Mouse (Mus musculus) layer of hippocampus, adult 11-12 months (tissue): ENCODE data around the gene Adam22.

ENCODE experiments used
- DNase-seq: peaks from one replicate; pipeline ENCODE4 v3.0.0; 2022; ENCODE audit warnings: low spot score

Gene Adam22

DNA sequence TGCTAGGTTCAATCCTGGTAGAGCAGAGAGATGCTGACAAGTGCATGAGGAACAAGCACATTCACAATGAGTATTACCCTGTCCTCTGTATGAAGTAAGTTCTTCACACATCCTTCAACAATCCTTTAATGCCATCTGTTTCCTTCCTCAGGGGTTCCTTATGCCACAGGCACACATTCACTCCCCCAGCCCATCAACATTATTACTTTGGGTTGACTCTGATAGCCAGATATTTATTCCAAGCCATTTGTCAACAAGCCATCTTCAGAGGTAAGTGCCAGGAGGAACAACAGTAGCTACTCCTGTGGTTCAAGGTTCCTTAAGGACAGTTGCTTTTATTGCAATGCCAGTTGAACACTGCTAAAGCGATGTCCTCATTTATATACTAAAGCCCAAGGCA, 216.3 kb downstream of the Adam22 start:
- DNase-seq: no peak

DNA sequence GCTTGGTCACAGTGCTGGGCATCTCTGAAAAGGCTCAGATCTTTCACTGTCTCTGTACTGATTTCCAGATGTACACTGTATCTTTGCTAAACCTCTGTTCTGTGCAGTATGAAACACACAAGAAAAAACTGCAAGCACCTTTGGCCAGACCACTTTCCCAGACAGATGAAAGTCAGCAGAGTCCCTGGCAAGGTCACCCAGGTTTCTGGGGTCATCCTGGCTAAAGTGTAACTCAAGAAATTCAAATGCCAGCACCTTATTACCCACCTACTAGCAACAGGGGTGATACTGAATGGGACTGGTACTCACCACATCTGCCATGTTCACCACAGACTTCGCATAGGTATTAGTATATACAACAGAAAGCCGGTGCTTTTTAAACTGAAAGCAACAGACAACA, 221.8 kb downstream of the Adam22 start:
- no peak for DNase-seq

GRCm38 (mm10) chr5:8145473-8145872, 222.5 kb downstream of the Adam22 start:
- peak; percentile 22 for DNase-seq

DNA sequence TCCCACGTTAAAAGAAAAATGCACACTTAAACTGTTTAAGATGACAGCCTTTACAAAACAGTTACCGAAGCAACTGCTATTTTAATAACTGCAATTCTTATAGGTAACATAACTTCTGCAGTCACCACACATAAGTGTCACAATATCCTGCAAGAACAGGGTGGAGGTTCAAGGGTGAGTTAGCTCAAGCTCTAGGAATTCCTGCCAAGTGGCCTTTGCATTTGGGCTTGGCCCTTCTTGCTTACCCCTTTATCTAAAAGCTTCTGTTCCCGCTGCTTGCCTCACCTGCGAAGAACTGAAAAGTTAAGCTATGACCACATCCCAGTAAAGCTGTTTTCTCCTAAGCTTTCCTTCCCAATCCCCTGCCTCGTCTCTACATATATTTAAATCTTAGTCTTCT, 235.4 kb downstream of the Adam22 start:
- DNase-seq: no peak

DNA sequence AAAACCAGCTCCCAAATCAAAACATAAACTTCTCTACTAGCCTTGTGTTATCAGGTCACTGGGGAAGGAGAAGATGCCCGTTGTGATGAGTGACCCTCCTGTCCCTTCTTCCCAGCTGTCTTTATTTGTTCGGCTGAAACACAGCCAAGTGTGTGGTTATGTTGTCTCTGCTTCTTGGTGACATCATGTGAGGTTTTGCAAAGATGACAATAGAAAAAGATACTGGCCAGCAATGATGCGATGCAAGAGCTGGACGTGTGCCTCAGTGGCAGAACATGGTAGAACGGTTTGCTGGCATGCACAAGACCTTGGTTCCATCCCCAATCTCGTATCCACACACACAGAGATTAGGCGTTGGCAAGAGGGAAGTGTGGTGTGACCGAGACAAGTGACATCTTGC, 236.0 kb downstream of the Adam22 start:
- no peak for DNase-seq

DNA sequence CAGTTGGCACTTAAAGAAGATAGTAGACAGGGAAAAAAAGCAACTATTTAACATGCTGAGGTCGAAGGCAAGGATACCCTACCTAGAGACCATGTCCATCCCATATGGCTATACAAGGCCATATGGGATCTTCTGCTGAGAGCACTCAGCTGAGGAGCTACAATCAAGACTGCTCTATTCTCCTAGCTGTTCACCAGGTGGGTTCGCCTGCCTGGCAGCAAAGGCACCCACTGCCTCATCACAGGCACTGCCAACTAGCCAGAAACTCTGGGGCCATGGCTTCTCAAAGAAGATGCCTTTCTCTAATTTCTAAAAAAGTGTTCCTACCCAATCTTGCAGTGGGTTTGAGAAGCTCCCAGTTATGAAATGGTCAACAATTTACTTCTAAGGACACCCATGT, 238.2 kb downstream of the Adam22 start:
- no peak for DNase-seq

DNA sequence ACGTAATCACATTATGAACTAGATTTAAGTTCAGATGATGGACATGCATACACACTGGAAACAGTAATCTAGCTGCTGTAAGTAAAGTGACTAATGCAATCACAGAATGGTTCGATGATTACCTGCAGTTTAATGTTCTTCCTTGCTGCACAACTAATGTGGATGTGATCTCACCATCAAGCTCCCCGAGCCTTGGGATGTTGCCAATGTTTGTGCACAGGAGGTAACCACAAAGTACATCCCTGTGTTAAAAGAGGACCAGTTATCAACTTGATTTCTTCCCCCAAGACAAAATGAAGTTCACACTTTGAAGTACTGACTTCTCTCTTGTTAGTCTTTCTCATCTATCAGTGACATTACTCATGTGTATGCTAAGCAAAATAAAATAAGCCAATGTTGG, 247.0 kb downstream of the Adam22 start:
- DNase-seq: no peak

DNA sequence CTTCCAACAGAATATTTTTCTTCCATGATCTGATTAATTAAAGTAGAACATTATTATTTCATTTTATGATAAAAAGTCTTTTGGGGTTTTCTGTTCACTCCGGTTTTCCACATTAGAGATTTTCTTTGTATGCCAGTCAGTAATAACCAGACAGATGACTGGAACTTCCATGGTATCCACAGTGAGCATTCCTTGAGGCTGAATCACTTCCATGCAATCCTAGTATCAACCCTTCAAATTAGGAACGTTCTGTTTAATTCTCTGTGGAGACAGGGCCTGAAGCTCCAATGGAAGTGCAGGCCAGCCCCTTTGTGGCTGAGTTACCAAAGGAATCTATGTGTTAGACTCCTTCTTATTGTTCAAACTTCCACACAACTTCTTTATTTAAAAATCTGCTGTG, 247.9 kb downstream of the Adam22 start:
- no peak for DNase-seq

DNA sequence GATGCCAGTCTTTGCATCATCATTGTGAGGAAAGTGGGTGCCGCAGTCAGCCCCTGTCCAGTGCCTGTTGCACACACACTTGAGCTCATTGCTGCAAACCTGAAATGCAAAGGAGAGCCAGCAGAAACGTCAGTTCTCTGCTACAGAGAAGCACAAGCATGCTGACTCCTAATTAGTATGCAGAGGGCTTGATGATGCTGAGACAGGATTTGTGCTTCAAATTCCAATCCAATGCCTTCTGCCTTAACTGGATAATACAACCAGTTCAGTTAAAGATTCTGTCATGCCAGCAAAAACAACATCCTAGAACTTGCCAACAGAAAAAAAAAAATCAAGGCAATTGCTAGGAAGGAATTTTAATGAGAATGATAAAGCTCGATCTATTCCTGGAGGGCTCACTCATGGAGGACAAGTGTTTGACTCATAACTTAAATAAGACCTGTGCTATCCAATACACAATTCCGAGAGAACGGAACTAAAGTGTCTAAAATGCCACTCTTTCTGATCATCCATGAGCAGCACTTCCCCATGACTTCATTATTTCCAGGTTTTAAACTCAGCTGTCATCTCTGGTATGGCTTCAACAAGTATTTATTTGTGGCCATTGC, 251.3 kb downstream of the Adam22 start:
- no peak for DNase-seq

GRCm38 (mm10) chr5:8112246-8112645, 255.7 kb downstream of the Adam22 start:
- no peak for DNase-seq

DNA sequence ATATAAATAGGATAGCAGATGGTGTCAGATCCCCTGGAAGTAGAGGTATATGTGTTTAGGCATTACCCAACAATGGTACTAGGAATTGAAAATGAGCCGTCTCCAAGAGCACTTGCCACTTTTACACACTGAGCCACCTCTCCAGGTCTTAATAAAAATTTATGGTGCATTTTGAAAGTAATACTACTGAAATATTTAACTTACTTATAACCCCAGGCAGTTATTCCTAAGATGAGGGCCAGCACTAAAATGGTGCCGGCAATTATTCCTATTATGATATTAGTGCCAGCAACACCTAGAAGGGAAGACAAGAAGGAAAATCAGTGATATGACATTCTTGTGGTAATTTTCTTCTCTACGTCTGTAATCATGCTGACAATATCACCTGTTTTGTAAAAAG, 256.3 kb downstream of the Adam22 start:
- DNase-seq: no peak

DNA sequence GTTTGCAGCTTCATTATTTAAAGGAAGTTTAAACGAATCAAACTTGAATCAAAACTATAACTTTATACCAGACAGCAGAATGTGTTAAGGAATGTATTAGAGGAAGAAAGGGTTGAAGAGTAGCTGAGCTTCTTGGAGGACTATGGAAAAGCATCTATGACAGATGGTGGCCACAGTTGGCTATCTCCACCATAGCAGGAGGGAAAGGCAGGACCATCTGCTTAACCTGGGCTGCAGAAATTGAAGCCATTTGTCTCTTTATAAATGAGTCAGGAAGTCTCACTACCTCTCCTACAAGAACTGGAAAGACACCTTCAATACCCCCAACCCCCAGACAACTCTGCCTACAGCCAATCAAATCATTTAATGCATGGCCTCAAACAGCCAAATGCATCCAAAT, 272.3 kb downstream of the Adam22 start:
- no peak for DNase-seq

GRCm38 (mm10) chr5:8094921-8095320, 273.0 kb downstream of the Adam22 start:
- DNase-seq: no peak

GRCm38 (mm10) chr5:8088147-8088546, 279.8 kb downstream of the Adam22 start:
- no peak for DNase-seq

DNA sequence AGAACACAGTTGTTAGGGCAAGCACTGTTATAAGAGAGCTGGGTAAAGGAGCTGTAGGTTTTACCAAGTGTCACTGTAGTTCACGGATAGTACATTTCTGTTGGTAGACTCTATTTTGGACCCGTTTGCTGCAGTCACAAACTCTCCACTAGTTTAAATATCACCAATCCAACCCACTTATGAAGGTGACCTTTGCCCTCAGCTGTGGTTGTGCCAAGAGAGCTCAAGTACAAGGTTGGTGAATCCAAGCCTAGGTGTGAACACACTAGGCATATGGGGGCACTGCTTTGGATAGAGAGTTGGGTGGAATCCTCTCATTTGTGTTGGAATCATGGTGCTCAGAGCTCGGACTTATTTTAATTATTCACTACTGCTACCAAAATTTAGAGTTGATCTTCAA, 282.3 kb downstream of the Adam22 start:
- no peak for DNase-seq

DNA sequence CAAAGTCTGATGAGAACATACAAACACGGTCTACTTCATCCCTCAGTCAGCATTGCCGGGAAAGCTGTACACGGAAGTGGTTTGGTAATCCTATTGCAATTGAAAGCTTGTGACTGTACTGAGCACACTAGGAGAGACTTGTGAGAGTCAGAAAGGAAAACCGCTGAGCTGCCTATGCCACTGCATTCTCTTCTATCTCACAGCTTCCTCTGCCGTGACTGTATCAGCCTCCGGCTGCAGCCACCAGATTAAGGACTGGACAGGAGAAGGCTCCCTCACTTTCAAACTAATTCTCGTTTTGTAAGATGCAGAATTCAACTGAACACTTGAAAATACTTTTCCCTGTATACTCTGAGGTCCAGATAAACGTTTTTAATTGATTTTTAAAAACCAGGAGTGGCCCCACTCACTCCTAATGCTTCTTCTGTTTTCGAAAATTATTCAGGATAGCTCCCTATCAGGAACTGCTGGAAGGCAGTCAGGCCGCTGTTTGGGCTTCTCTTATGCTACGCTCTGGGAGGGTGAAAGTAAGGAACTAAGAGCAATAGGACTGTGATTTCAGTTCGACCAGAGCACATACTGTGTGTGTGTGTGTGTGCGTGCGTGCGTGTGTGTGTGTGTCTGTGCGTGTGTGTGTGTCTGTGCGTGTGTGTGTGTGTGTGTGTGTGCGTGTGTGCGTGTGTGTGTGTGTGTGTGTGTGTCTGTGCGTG, 285.0 kb downstream of the Adam22 start:
- no peak for DNase-seq

DNA sequence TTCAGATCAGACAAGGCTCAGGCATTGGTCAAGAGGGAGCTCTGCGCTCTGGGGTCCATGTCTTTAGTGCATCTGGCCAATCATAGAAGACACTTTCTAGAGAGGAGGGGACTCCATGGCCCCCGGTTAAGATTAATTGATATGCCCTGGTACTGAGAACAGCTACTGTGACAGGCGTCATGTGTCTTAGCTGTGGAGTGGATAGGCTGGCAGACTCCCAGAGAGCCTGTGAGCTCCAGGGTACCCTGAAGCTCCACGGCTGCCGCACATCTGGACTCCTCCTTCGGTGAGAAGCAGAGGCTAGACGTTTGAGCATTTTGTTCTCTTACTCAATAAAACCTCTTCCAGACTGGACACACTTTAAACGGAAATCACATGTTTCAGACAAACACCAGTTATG, 290.5 kb downstream of the Adam22 start:
- DNase-seq: no peak

DNA sequence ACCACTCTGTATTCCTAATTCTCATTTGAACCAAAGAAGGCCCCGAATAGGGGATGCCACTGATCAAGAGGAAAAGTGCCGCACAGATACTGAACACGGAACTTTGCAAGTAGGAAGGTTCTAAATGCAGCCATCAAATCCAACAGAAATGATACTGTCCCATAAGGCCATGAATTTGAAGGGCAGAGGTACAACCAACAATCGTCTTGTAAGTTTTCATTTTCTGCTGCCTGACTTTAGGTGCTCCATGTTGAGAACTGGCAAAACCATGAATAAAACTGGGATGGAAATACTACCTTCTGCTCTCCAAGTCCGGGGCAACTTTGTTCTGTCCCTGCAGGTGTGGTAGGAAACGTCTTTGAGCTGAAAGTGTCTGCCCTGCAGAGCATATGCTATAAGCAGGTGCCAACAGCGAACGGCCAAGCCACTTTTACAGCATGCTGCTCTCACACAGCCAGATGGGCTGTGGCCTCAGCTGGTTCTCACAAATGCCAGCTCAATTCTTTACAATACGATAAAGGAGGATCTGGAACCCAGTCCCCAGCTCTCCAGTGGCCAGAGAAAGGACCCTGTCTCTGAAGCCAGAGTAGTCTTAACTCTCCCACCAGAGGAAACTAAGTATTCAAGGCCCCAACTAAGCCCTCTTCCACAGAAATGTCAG, 293.9 kb downstream of the Adam22 start:
- no peak for DNase-seq

GRCm38 (mm10) chr5:8073406-8073805, 294.6 kb downstream of the Adam22 start:
- no peak for DNase-seq

GRCm38 (mm10) chr5:8063207-8063606, 304.8 kb downstream of the Adam22 start:
- no peak for DNase-seq

DNA sequence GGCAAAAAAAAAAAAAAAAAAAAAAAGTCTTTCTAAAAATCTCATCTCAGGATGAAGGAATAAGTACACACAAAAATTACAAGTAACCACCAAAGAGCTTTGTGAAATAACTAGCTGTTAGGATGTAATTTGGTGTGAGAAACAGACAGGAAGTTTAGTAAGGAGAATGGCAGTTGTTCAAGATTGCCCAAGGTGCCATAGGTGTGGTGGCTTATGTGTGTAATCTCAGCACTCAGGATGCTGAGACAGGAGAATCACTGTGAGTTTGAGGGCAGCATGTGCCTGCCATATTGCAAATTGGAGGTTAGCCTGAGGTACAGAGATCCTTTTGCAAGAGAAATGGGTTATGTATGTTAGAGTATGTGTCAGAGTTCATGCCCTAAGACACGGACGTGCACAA, 305.5 kb downstream of the Adam22 start:
- DNase-seq: no peak

GRCm38 (mm10) chr5:8058056-8058455, 309.9 kb downstream of the Adam22 start:
- DNase-seq: no peak

DNA sequence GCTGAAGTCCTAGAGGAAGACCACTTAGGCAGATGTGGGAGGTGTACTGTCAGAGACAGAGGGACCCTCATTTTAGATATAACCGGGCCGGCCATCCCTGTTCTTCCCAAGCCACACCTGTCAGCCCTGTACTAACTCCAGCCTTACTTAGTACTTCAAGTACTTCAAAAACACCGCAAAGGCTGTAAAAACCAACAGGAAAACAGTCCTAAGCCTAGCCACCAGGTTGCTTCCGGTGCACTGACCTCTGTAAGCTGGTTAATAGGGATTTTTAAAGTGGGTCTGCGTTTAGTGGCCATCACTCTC, 311.0 kb downstream of the Adam22 start:
- no peak for DNase-seq
